Mouse (Mus musculus) limb, embryonic 10.5 days (tissue): ENCODE measurements at regions not wholly inside any gene's neighbourhood (a gene's known extent, or its start where the extent isn't known, plus 50 kb on each side); places are given as distances from the start of the nearest gene placed in this dataset.

Source experiments
- DNase-seq: peaks from one replicate; pipeline ENCODE4 v3.0.0-alpha.2; 2017; ENCODE audit warnings: low spot score
- H3K27ac ChIP-seq: fragments of 300-500 bp; sonication (generic); 2 replicates; pipeline ENCODE4 v1.5.1; 2016; ENCODE audit warnings: mild to moderate bottlenecking
- H3K27me3 ChIP-seq: fragments of 300-500 bp; sonication (generic); 2 replicates; pipeline ENCODE4 v1.6.1; 2016; ENCODE audit warnings: low read depth, mild to moderate bottlenecking; ENCODE audit not compliant: poor library complexity, severe bottlenecking
- H3K36me3 ChIP-seq: fragments of 300-500 bp; sonication (generic); 2 replicates; pipeline ENCODE4 v1.6.1; 2016; ENCODE audit warnings: mild to moderate bottlenecking, moderate library complexity
- H3K4me1 ChIP-seq: fragments of 300-500 bp; sonication (generic); 2 replicates; pipeline ENCODE4 v1.6.1; 2016
- H3K4me3 ChIP-seq: fragments of 300-500 bp; sonication (generic); 2 replicates; pipeline ENCODE4 v1.5.1; 2016; ENCODE audit warnings: mild to moderate bottlenecking, moderate library complexity
- H3K9me3 ChIP-seq: fragments of 300-500 bp; sonication (generic); replicated peaks from 2 replicates; pipeline ENCODE4 v1.6.1; 2016; ENCODE audit warnings: mild to moderate bottlenecking
- WGBS: fragments of 180-500 bp; shearing (Covaris S2); methylation state at CpG from one replicate; pipeline ENCODE4 v1.1.7; 2016; 5-methylcytosine and 5-hydroxymethylcytosine counted together

DNA sequence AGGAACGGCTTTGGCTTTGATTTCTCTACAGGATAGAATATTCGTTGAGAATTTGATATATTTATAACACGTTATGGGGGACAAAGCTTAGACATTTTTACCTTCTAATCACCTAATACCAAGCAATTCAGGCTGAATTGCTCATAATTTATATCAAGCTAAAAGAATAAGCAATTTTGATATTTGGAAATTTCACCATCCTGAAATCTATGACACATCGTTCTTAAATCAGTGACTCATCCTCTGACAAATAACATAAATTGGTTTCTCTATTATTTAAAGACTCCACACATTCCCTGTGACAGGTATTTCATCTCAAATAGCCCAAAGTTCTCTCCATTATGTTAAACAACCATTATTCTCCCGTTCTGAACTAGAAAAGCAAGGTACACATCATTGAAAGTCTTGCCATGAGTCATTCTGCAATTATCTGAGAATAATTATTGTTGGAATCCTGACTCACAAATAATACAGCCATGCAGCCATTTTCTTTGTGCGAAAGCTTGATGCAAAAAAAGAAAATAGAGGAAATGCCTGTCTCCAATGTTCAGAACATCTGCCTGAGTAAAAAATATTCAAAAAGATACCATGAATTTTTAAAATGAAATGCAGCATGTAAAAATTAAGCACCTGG lies 182.3 kb upstream of the BC052040 start:
- H3K9me3 ChIP-seq: no peaks in the 10 kb centered on the region
- H3K27ac ChIP-seq: no peak overlapping the region
- H3K4me1 ChIP-seq: peaks cover 14% of the 10 kb centered on the region
- H3K4me3 ChIP-seq: no peak overlapping the region
- no peaks in the 10 kb centered on the region for H3K36me3 ChIP-seq
- 91% methylated on average over 6 of the region's 6 CpGs for WGBS
- H3K27me3 ChIP-seq: no peaks in the 10 kb centered on the region; the same call in 1 of the 2 replicates
- DNase-seq: no peak

GRCm38 (mm10) chr2:115399987-115400550 lies 181.4 kb upstream of the BC052040 start:
- Histone ChIP-seq H3K9me3 (no peaks in the 10 kb centered on the region), H3K27ac (no peak overlapping the region), H3K36me3 (no peaks in the 10 kb centered on the region), H3K27me3 (no peaks in the 10 kb centered on the region; the same call in 1 of the 2 replicates), H3K4me1 (peaks cover 6% of the 10 kb centered on the region), H3K4me3 (no peak overlapping the region)
- DNase-seq: no peak
- 92% methylated on average over 10 of the region's 10 CpGs for WGBS

- no peak overlapping the region for H3K27ac ChIP-seq
- 23% methylated on average over 2 of the region's 2 CpGs for WGBS
- no peaks in the 10 kb centered on the region for H3K4me1 ChIP-seq
- H3K36me3 ChIP-seq: no peaks in the 10 kb centered on the region
- DNase-seq: no peak
- no peaks in the 10 kb centered on the region for H3K27me3 ChIP-seq
- H3K4me3 ChIP-seq: no peak overlapping the region
- no peaks in the 10 kb centered on the region for H3K9me3 ChIP-seq
These were observed 179.3 kb upstream of the BC052040 start for GRCm38 (mm10) chr2:115402246-115402645.

GRCm38 (mm10) chr2:115432476-115432875 lies 149.0 kb upstream of the BC052040 start:
- WGBS: 74% methylated on average over 2 of the region's 2 CpGs
- H3K4me3 ChIP-seq: no peak overlapping the region
- H3K27me3 ChIP-seq: no peaks in the 10 kb centered on the region
- H3K9me3 ChIP-seq: no peaks in the 10 kb centered on the region
- DNase-seq: no peak
- H3K27ac ChIP-seq: no peak overlapping the region
- H3K4me1 ChIP-seq: no peaks in the 10 kb centered on the region
- no peaks in the 10 kb centered on the region for H3K36me3 ChIP-seq

DNA sequence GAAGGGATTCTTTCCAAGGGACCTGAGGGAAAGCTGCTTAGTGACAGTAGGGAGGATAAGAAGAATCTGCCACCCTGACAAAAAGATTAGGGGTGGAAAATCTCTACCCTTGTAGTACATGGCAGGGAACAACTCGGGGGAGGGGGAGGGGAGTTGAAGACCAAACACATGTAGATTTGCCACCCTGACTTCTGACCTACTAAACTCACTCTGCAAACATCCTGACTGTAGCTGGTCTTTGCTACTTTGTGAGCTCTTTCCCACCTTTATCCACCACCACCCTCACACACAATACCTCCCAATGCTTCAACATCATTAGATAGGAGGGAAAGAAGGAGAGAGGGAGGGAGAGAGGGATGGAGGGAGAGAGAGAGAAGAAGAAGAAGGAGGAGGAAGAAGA lies 140.4 kb upstream of the BC052040 start:
- Histone ChIP-seq H3K4me1 (peaks cover 8% of the 10 kb centered on the region; the same call in 1 of the 2 replicates), H3K36me3 (no peaks in the 10 kb centered on the region), H3K27ac (no peak overlapping the region), H3K27me3 (no peaks in the 10 kb centered on the region), H3K9me3 (no peaks in the 10 kb centered on the region), H3K4me3 (no peak overlapping the region)
- WGBS: 8% methylated on average over 1 of the region's 1 CpGs
- DNase-seq: no peak

- peaks cover 9% of the 10 kb centered on the region; the same call in 1 of the 2 replicates for H3K4me1 ChIP-seq
- no peaks in the 10 kb centered on the region for H3K36me3 ChIP-seq
- 77% methylated on average over 6 of the region's 6 CpGs for WGBS
- H3K4me3 ChIP-seq: no peak overlapping the region
- H3K9me3 ChIP-seq: no peaks in the 10 kb centered on the region
- DNase-seq: no peak
- no peaks in the 10 kb centered on the region for H3K27me3 ChIP-seq
- H3K27ac ChIP-seq: no peak overlapping the region
These were observed 131.6 kb upstream of the BC052040 start for GRCm38 (mm10) chr2:115449783-115450483.

DNA sequence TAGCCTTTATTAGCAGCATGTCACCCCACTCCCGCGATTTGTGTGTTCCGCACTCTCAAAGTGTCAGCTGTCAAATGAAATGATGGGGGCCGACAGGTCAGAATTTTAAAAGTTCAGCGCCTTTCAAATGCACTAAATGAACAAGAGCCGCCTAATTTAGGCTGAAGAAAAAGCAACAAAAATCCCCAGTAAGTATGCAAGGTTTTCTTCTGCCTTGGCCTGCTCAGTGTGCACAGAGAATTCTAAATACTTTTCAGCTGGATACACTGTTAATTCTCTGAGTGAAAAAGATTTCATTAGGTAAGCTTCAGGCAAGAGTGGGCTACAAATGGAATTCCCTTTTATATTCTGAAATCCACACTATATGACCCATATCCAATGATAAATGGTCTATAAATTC lies 125.9 kb upstream of the BC052040 start:
- no peaks in the 10 kb centered on the region for H3K9me3 ChIP-seq

GRCm38 (mm10) chr2:115456372-115457022 lies 125.0 kb upstream of the BC052040 start:
- DNase-seq: no peak
- Histone ChIP-seq H3K9me3 (no peaks in the 10 kb centered on the region), H3K27me3 (no peaks in the 10 kb centered on the region), H3K36me3 (no peaks in the 10 kb centered on the region), H3K4me3 (no peak overlapping the region), H3K27ac (no peak overlapping the region), H3K4me1 (peaks cover 19% of the 10 kb centered on the region; the same call in 1 of the 2 replicates)
- 84% methylated on average over 5 of the region's 5 CpGs for WGBS

More for the DNA sequence above, 125.9 kb upstream of the BC052040 start:
- H3K4me1 ChIP-seq: peaks cover 19% of the 10 kb centered on the region; the same call in 1 of the 2 replicates
- H3K27ac ChIP-seq: no peak overlapping the region
- no peaks in the 10 kb centered on the region for H3K36me3 ChIP-seq
- DNase-seq: no peak
- WGBS: 63% methylated on average over 6 of the region's 6 CpGs
- H3K4me3 ChIP-seq: no peak overlapping the region
- H3K27me3 ChIP-seq: no peaks in the 10 kb centered on the region

DNA sequence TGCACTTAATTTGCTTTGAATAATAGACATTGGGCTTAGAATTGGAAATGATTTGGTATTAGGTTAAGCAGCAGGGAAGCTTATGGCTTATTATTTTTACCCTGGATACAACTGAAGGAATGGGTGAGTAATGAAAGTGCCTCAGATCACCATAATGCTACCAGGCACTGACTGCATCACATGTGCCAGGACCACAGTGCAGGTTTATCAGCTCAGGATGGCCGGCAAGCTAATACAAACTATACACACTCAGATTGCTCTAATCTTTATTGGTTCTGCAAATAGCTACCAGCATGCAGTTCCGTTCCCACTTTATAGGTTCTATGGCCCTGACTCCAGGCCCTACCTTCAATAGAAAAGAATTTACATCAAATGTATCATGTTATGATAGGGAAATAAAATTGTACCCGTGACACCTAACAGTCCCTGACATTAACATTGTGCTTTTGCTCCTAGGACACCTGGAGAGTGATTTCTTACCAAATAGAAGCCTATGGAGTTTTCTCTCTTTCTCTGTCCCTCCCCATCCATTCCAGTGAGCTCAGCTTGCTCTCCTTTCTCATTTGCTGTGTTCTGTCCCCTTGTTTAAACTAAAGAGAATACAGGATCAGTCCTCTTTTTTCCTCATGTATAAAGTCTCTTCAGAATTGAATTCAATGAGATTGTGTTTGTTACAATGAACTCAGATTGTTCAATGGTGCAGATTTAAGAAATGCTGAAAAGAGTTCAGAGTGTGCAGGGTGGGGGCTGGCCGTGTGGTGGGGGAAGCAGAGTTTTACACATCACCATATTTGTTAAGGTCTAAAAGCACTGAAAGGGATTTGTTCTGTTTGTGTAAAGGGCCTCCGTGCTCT lies 121.3 kb upstream of the BC052040 start:
- Histone ChIP-seq H3K4me3 (no peak overlapping the region), H3K27me3 (no peaks in the 10 kb centered on the region), H3K4me1 (peaks cover 10% of the 10 kb centered on the region; the same call in 1 of the 2 replicates), H3K27ac (no peak overlapping the region), H3K36me3 (no peaks in the 10 kb centered on the region), H3K9me3 (no peaks in the 10 kb centered on the region)
- no peak for DNase-seq
- WGBS: 77% methylated on average over 5 of the region's 5 CpGs

DNA sequence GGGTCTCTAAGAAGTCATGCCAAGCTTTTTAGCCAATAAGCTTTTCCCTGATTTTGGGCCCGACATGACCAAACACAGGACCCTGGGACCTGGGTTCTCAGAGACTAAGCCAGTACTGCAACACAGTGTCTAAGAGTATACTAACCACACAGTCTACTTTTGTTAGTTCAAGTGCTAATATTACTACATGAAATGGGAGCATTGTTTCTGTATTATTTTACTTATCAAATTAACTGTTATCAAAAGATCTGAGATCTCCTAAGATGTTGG lies 120.7 kb upstream of the BC052040 start:
- 92% methylated on average over 1 of the region's 1 CpGs for WGBS
- Histone ChIP-seq H3K9me3 (no peaks in the 10 kb centered on the region), H3K27ac (no peak overlapping the region), H3K4me3 (no peak overlapping the region), H3K36me3 (no peaks in the 10 kb centered on the region), H3K4me1 (peaks cover 11% of the 10 kb centered on the region), H3K27me3 (no peaks in the 10 kb centered on the region)
- DNase-seq: no peak

DNA sequence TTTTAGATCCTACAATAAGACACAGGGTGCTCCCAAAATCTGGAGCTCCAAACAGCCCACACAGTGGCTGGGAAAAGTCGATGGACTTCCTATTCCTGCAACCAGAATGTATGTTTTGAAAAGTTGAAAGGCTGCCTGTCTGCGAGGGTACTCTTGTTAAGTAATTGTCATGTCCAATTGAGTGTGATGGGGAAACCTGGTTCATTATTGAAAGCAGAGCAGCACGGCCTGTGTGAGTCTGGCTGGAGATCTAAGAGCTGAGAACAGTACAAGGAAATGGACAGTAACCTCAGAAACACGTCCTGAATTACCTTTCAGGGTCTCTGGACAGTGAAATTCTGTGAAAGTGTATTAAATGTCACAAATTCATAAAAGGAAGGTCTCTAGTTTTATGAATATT lies 115.3 kb upstream of the BC052040 start:
- no peak for DNase-seq
- no peak overlapping the region for H3K27ac ChIP-seq
- WGBS: 38% methylated on average over 4 of the region's 4 CpGs

DNA sequence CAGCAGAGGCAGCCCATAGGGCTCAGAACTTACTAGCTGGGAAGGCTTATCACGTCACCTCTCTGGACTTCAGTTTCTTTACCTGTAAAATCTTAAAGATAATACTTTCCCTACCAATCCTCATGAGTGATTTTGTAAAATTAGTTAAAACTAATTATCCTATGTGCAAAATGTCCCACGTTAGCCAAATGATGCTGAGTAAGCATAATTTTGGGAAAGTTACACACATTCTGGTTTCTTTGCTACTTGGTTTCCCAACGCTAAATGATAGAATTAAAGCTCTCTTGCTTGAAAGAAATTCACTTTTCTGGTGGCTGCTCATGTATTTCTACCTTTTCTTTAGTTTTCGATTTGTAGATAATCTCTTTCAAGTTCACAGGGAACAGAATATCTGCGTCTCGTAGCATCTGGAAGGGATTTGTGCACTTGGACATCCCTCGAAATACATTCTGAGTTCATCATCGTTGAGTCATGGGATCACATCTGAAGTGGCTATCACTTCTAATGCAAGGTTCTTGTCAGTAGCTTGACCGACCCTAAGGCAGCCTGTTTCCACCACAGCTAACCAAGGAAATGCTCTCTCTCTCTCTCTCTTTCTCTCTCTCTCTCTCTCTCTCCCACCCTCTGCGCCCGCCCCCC lies 114.3 kb upstream of the BC052040 start:
- no peaks in the 10 kb centered on the region for H3K36me3 ChIP-seq
- no peak for DNase-seq
- no peak overlapping the region; the same call in 1 of the 2 replicates for H3K27ac ChIP-seq
- no peaks in the 10 kb centered on the region for H3K9me3 ChIP-seq
- no peak overlapping the region for H3K4me3 ChIP-seq
- peaks cover 34% of the 10 kb centered on the region for H3K4me1 ChIP-seq
- 86% methylated on average over 11 of the region's 11 CpGs for WGBS
- no peaks in the 10 kb centered on the region for H3K27me3 ChIP-seq

More for the DNA sequence above, 115.3 kb upstream of the BC052040 start:
- Histone ChIP-seq H3K4me3 (no peak overlapping the region), H3K9me3 (no peaks in the 10 kb centered on the region), H3K27me3 (no peaks in the 10 kb centered on the region), H3K4me1 (peaks cover 34% of the 10 kb centered on the region), H3K36me3 (no peaks in the 10 kb centered on the region)
